Comparison of ENCODE assay signal across 8 mouse cellular contexts in genomic region chr9:65844421-65845165, GRCm38 (mm10). TPM values are rescaled to one million over a fixed set of nuclear protein-coding genes. Genes with fewer than 3 reads are reported as not detected.
DNase-seq lines count a peak whose midpoint lies in the region; TF ChIP-seq lines count a peak whose summit lies in the region.

No protein-coding gene starts in this region.

- intact Hi-C loops in heart, postnatal 10 days (cut with DNase I): no loop called here

- H3K4me3 ChIP-seq in kidney, adult 2 months (ENCODE audit: insufficient read depth, low read depth, low read length): no peak overlapping the region

- peaks cover 7% of the 10 kb centered on the region; the same call in 1 of the 2 replicates for H3K36me3 ChIP-seq in kidney, adult 2 months (ENCODE audit: control insufficient read depth, insufficient read depth, low read length)

- DNase-seq in kidney, adult 2 months: no peak
- DNase-seq in kidney, adult 11 months: no peak
- peak; percentile 35 for DNase-seq in adrenal gland, postnatal 10 days
- DNase-seq in heart, postnatal 10 days: peak; percentile 28 to 35
- peak; percentile 74 for DNase-seq in lung, postnatal 36 days
- no peak for DNase-seq in retina, embryonic 14.5 days (ENCODE audit: low spot score)
- DNase-seq in gastrocnemius, postnatal 25 days: no peak
- no peak for DNase-seq in cerebellum, adult 18-20 months

- no peak for TF ChIP-seq POLR2A in kidney, adult 2 months (IDR thresholded peaks at IDR 0.05; ENCODE audit: low read depth, low read length)

- H3K27me3 ChIP-seq in kidney, adult 2 months (replicated peaks; ENCODE audit: control insufficient read depth, insufficient read depth, low read length): no peaks in the 10 kb centered on the region

- no peak overlapping the region for H3K27ac ChIP-seq in kidney, adult 2 months (ENCODE audit: insufficient read depth, low read depth, low read length)

- H3K4me1 ChIP-seq in kidney, adult 2 months (ENCODE audit: control insufficient read depth, insufficient read depth, low read length): peaks cover 8% of the 10 kb centered on the region

- WGBS in kidney, adult 2 months: 39% methylated on average over 7 of the region's 7 CpGs

- TF ChIP-seq CTCF in kidney, adult 2 months (conservative IDR thresholded peaks at IDR 0.05; ENCODE audit: insufficient read depth, insufficient read length, low read depth, low read length): 0 out of 2 replicates have a peak, but pooled peaks have one; percentile 11

RNA-seq across cellular contexts. Expression of gene Zfp609, which starts 17.2 kb away (rescaled TPM):
- 8.3 and 9.4 TPM in 2 replicates for polyA plus RNA-seq in kidney, adult 2 months (2012; rRNA removed)
- 10 to 100 TPM; 30.4 to 36.1 TPM for total RNA-seq in adrenal gland, postnatal 10 days (2021)
- total RNA-seq in heart, postnatal 10 days (2021): 10 to 100 TPM; 34.4 to 36.7 TPM
- total RNA-seq in gastrocnemius, postnatal 25 days (2021): 10 to 100 TPM; 15.1 to 20.6 TPM

RNA-seq across cellular contexts. Expression of gene Pclaf, which starts 45.4 kb away (rescaled TPM):
- polyA plus RNA-seq in kidney, adult 2 months (2012; rRNA removed): 0.42 and 0.47 TPM in 2 replicates
- 10 to 100 TPM; 18.0 to 21.8 TPM for total RNA-seq in adrenal gland, postnatal 10 days (2021)
- total RNA-seq in heart, postnatal 10 days (2021): 10 to 100 TPM; 12.4 to 12.6 TPM
- total RNA-seq in gastrocnemius, postnatal 25 days (2021): under 1 TPM; 0.28 to 0.94 TPM

Comparison
In these comparisons a context has a peak if more than half of its experiments do, and no peak if none do; other contexts are left out.
1. DNase-seq: peak in adrenal gland, postnatal 10 days (single experiment), heart, postnatal 10 days (2 of 2) and lung, postnatal 36 days (single experiment); none in kidney, adult 2 months (single experiment), kidney, adult 11 months (single experiment), retina, embryonic 14.5 days (single experiment), gastrocnemius, postnatal 25 days (single experiment) and cerebellum, adult 18-20 months (0 of 2).
2. RNA of gene Pclaf, which starts 45.4 kb away (total RNA-seq): 18.0 to 21.8 TPM in adrenal gland, postnatal 10 days and 12.4 to 12.6 TPM in heart, postnatal 10 days; 0.28 to 0.94 TPM in gastrocnemius, postnatal 25 days; every median in the first group is over 4 times any median in the second.